Mouse (Mus musculus): ENCODE measurements at regions not wholly inside any gene's neighbourhood (a gene's known extent, or its start where the extent isn't known, plus 50 kb on each side); places are given as distances from the start of the nearest gene placed in this dataset.

DNA sequence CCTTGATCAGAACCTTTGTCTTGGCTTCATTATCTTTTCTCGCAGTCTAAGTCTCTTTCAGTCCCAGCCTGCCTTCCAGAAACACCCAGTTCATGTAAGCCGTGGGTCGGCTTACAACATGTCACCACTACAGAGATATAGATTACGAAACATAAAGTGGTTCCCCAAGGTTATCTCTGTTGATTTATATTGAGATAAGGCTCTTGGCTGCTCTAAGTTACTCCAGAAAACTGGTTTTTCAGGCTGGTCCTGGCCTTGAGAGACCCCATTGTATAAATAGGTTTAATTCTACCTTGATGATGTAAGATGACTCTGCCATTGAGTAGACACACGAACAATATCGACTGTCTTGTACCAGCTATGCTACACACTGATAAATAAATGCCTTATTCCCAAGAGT is 323.8 kb downstream of the Plod2 start:
- DNase-seq: no peak

DNA sequence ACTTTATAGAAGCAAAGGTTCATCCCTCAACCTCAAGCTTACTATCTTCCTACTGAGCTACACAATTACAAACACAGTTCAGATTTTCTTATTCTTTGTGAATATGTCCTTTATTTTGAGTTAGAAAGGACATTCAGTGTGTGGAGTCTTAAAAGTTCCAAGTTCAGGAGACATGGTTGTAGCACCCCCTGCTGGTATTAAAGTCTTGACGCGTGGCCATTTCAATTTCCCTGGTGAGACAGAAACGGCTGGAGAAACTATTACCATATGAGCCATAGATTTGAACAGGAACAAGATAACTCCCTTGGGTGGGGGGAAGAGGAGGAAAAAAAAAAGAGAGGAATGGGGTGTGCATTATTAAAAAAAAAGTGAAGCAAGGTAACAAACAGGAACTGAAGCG is 336.6 kb downstream of the Plod2 start:
- no peak for DNase-seq

DNA sequence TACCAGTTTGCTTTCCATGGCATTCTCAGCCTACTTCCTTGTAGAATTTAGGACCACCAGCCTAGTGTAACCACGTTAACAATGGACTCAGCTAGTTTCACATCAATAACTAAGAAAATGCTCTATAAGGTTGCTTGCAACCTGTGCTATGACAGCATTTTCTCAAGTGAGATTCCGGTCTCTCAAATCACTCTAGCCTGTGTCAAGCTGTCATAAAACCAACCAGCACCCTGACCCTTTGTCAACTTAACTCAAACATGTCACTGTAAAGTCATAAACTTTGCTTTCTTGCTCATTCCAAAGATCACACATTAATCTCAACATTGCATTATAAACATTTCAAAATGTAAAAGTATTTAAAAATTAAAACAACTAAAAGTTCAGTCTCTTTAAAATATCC is 337.8 kb downstream of the Plod2 start:
- DNase-seq: no peak

DNA sequence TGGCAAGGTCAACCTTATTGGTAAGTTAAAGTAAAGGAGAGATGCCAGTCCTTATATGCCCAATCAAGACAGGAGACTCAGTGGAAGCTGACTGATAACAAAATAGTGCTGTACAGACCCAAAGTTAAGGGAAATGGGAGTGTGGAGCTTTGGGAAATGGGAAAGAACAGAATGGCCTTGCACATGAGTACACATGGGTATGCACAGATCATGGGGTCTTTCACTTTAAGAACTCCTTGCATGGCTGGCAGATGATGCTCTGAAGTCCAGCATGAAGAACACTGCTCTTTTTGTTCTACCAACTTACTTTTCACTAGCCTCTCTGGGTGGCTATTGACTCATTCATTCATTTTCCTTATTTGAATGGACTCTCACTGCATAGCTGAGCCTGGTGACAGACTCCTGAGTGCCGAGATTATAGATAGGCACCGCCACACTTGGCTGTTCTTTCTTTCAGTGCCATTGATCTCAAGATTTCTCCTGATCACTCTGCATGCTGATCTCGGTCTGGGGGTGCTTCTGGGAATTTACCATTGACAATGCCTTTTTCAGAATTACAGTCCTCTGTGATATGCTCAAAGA is 340.3 kb downstream of the Plod2 start:
- DNase-seq: no peak

DNA sequence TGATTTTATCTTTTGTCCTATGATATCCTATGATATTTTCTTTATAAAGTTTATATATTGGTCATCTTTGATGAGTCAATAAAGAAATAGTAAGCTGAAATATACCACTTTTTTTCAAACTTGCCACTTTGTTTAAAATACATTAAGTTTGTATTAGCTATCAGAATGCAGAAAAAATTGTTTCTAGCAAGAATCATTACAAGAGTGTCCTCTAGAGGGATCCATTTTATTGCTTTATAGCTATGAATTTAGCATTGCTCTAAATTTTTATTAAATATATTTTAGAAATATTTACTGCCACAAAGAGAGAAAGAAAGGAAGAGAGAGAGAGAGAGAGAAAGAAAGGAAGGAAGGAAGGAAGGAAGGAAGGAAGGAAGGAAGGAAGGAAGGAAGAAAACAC is 348.0 kb downstream of the Plod2 start:
- DNase-seq: no peak

DNA sequence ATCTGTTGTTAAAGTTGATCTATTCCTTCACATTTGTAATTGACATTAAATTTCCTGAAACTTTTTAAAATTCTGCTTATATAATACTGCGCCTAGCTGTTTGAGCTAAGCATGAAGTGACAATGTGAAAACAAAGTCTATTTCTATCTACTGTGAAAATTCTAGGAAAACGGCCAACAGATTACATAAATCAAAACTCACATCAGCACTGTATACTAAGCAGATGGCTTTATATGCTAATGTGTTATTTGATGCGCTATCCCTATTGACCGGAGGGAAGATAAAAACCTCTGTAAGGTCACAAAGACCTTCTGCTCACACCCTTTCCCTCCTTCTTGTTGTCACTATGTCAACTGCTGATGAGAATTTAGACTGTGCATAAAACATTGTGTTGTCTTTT is 357.7 kb downstream of the Plod2 start:
- no peak for DNase-seq

DNA sequence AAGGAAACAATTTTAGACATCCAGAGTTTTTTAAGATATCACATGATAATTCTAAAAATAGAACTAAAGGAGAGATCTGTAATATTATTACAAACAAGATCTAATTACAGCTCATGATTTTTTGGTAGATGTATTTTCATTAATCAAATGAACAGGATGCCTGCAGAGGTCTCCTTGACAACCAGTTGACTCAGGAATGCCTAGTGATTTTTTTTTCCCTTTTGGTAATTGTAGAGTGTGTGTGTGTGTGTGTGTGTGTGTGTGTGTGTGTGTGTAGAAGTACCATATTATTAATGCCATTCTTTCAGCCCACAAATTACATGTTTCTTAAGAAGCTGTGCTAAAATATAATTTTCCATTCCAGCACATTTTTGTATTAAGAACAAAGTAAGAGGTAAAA is 365.1 kb downstream of the Plod2 start:
- DNase-seq: no peak

DNA sequence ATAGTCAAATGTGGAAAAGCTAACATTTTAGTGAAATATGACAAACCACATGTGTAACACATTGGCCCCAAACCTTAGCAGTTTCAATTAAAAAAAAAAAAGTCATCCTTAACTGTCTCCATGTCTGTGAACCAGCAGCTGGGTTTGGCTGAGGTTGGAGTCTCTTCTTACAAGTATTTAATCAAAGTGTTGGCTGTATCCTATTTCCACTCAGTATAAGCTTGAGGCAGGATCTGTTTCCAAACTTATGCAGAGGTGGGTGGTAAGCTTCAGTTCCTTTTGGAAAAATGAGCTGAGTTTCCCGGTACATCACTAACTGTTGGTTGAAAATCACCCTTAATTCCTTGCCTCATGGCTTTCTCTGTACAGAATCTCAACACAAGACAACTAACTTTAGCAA is 377.4 kb downstream of the Plod2 start:
- no peak for DNase-seq

DNA sequence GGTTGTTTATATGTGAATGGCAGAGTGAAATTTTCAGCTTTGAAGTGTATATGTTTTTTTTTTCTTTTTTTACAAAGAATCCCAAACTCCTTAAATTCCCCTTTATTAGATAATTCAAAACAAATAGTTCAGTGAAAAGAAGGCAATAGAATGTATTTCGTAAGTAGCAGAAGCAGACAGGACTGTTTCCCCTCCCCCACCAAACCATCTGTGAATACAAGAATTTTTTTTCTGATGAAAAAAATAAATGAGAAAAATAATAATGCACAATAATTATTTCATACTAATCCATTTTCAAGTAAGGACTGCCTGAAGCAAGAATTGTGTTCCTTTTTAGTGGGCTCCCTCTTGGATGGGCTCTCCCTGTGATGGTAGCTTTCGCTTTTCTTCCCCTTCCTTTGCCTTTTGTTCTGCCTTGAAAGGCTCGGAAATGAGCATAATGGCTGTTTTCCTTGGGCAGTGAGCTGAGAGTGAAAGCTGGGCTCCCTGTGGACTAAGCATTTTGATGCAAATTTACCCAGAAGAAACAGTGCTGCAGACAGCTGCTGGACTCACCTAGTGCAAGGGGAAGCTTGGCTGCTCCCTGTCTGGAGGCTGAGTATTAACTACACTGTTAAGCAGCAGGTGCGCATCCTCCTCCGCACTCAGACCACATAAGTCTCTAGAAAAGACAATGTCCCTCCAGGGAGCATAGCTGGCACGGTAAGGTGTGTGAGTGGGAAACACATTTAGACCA is 388.4 kb downstream of the Plod2 start:
- peak; percentile 5 for DNase-seq

DNA sequence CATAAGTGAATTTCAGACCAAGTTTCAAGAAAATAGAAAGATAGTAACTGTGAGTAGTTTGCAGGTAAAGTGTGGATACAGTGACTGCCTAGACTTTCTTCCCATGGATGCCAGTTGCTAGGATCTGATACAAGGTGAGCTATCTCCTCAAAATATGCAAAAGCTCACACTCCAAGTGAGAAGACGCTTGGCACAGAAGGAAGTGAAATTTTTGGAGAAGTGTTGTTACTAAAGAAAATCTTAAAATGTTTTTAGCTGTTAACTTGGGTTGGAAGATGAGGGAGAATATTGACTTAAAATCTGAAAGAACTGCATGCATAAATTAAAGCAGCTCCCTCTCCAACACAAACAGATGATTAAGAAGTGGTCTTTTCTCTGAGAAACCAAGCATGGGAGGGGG is 395.8 kb downstream of the Plod2 start:
- no peak for DNase-seq

DNA sequence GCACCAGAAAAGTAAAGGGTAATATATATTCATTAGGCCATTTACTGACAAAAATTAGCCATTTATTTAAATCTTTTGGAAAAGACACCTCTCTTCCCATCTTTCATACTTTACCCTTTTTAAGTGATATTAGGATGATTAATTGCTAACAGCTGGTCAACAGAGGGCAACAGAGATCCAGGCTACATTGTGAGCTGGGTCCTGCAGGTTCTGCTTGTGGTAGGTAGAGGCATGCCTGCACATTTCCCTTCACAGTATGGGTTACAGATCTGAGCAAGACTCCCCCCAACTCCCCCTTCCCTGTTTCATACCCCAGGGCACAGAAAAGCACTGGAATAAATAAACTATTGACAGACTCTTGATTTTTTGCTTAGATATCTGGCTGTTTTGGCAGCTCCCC is 408.1 kb downstream of the Plod2 start:
- DNase-seq: peak; percentile 2

DNA sequence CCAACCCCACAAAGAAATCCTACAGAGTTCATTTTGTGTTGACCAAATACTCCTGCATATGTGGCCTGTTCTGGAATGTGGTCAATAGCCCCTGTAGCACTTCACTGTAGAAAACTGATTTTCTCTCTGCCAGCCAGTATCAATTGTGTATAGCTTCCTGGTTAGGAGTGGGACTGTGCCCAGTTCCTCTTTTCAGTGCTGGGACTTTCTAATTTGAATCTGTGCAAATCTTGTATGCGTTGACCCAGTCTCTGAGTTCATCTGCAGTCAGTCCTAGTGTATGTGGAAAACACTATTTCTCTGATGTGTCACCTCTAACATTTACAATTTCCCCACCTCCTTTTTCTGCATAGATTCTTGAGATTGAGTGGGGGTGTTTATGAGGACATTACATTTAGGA is 421.3 kb downstream of the Plod2 start:
- DNase-seq: no peak

DNA sequence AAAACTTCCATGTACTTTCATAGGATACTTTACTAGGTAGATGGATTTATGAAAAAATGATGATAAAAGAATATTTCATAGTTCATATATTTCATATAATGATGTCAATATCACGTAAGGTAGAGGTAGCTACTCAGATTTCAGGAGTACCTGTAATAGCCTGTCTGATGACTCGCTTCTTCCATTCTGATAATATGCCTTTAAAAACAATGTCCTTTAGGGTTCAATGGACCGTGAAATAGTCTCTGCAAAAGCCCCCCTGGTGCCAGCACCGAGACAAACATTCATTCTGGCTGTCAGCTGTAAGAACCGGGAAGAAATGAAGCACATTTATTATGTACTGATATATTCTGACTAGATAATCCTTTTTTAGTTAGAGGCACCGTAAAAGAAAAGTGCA is 449.7 kb downstream of the Plod2 start:
- DNase-seq: no peak

DNA sequence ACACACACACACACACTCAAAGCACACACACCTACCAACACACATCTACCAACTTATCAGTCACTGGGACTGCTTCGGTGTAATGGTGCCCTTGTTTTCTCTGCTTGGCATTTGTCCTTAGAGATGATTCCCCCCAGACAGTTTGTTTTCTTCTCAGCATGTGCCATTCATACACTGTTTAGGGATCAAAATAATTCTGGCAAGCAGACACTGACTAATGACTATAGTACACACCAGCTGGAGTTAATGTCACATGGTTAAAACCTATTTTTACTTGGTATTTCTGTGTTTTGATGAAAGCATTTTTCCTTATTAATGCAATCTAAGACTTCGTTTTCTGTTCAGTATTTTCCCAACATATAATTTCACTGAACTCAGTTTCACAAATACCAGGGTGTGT is 454.1 kb downstream of the Plod2 start:
- DNase-seq: no peak

DNA sequence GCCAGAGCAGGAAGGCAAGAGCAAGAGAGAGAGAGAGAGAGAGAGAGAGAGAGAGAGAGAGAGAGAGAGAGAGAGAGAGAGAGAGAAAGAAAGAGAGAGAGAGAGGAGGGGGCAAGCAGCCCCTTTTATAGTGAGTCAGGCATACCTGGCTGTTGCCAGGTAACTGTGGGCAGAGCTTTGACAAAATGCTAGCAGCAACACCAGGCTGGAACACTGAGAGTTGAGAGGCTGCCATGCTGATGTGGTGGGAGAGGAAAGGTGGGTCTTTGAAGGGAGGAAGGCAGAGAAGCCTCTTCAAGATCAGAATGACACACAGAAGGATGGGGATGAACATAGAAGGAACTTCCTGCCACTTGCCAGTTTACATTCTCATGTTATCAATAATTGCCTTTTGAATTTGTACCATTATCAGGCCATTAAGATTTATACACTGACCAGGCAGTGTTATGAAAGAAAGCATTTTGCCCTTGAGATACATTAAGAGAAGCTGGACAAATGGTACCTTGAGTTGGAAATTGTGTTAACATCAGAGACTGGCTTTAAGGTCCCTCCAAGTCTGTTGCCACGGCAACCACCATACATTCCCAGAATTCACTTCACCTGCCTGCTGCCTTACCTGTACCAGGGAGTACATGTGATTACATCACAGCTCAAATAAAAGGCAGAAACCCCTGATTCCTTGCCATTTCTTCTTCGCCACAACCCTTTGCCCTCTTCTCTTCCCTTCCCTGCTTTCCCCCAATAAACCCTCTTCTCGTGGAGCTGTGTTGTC is 463.3 kb downstream of the Plod2 start:
- DNase-seq: no peak

DNA sequence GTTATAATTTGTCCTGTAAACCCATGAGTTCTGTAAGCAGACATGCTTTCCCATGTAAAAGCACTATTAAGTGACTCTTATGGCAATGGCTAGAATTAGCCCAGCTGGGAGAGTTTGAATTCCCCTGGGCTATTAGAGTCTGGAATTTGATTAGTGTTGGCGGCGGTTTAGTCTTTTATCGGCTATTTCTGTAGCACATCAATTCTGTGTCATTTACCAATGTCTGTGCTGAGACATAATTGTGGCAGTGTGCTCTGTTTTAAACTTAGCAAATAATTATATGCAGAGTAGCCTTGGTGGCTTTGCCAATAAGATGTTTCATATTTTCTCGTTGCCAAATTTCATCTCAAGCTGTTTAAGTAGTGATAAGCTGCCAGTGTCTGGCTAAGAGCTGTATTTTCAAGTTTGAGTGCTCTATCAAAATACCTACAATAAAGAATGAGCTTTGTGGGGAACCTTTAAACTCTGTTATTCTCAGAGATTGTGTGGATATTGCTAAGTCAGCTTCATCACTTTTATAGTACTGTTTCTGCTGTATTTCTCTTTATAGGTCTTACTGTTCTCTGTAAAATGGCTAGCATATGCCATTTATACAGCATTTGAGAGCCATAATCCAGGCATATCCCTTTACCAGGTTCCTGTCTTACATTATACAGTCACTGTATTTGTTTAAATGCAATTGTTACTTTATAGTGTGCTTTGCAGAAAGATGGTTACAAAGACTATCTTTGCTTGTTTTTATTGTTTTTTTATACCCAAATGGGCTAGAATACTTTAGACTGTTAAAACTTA is 466.7 kb downstream of the Plod2 start:
- no peak for DNase-seq

DNA sequence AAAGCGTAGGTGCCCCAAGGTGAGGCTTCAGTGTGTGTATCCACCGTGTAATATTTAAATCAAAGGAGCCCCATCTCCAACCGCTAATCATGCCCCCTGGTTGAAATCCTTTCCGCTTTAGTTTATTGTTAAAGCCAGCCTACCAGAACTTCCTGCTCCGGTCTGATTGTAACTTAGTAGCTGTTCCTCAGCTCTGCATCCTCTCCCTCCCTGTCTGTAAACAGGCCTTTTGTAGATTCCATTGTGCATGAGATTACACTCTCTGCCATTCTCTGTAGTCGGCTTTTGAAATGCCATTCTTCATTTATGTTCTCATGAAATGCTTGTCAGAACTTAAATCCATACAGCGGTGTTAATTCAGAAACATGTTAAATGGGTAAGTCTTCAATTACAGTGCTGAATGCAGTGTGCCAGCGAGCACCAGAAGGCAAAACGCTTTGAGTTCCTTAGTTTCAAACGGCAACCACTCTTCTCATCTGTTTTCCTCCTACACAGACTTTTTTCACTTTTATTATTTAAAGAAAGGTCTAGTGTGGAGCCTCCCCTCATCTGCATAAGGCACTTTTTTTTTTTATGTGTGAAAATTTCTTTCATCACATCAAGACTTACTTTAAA is 502.4 kb downstream of the Plod2 start:
- no peak for DNase-seq

DNA sequence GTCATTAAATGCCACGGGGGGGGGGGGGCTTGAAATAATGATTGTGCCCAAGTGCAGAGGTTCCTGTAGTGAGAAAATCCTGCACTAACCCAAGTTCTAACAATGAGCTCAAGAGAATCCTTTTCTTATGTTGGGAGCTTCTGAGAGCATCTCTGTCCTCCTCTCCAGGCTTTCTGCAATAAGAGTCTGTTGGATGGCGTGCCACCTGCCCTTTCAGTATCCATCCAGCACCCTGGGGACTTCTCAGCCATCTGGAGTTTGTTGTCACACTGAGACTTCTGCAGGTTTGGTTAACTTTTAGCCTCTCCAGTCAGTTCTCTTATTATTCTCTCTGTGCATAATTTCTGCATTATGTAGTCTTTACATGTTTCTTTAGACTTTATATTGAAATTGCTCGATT is 530.1 kb downstream of the Plod2 start:
- peak; percentile 19 for DNase-seq

DNA sequence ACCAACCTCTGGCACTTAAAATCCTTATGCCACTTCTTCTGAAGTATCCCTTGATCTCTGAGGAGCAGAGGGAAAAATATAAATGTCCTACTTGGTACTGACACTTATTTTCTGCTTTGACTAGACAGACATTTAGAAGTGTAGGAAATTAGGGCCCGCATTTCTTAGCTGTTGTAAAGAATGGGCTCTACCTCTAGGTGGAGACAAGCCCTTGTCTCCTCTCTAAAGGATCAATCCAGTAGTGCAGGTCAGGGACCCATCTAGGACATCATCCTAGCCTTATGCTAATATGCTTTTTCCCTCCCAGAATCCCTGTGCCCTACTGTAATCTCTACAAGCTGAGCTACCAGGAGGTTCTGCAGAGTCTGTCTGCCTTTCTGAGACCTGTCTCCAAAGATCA is 541.1 kb downstream of the Plod2 start:
- DNase-seq: no peak

DNA sequence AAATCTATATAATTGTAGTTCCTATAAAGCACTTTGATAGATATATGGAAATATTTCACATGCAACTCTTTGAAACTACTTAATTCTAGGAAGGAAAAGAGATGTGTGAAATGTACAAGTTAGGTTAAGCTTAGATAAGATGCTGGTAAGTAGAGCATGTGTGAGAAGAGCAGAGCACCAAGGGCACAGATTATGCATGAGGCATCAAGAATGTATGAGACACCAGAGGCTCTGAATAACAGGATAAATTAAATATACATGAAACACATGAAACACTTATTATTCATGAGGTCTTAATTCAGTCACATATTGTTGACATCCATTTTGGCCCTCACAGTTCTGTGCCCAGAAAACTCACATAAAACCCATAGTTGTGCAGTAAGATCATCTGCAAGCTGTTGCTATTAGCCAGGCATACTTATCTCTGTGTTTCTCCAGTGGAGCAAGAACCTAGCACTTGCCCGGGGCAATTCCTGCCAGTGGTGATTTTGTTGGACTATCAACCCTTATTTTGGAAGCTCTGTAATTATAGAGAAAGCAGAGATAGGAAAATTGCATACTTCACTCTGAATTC is 556.1 kb downstream of the Plod2 start:
- no peak for DNase-seq

DNA sequence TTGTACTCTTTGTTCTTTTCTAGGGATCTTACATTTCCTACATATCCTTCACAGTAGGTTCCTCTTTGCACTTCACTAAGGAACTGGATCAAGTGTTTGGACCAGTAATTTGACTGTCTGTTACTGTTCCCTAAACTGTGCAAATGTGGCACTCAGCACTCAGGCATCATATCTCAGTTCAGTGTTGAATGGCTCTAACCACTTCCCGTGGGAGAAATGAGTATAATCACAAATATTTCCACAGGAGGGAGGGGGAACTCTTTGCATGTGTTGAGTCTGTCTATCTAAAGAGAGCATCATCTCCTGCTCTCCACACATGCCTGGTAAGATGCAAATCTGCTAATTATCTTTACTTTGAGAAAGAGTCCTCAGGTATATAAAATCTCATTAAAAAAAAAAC is 588.5 kb downstream of the Plod2 start:
- DNase-seq: no peak

DNA sequence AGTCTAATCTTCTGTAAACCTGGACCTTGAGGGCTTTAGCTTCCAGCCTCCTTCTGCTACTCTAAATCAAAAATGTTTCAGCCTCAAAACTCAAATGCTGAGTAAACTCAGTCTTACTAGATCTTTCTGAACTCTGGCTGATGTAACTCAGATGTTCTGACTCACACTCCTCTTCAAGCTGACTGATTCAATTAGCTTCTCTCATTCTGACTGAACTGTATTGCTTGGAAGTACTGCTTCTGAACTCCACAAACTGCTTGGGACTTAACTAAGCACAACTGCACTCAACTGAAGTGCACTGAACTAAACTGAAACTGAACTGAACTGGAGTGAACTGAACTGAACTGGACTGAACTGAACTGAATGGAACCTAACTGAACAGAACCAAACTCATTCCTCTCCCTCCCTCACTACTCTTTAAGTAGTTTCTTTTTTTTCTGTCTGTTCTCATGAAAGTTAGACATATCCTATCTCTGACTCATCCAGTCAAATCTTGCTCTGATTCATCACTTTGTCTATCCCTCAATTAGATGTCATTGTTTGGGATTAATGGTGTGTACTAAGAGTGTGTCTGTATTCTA is 589.7 kb downstream of the Plod2 start:
- DNase-seq: no peak
